Mouse (Mus musculus) MEL (cell line): Measurements from ENCODE around the gene Fuom.

Source experiments
- CHD1 ChIP-seq: IDR thresholded peaks from 2 replicates; pipeline ENCODE4 v1.6.1; 2012; ENCODE audit warnings: low read depth, mild to moderate bottlenecking, inconsistent platforms, low read length, improper control_type of control experiment
- CTCF ChIP-seq, 3 experiments: IDR thresholded peaks in 2 of 3; conservative IDR thresholded peaks in 1 of 3; 2 replicates each; pipeline ENCODE4 v1.5.1; 2011 to 2012; ENCODE audit warnings: low read length in 3 of 3, low read depth in 2 of 3, mild to moderate bottlenecking in 2 of 3, improper control_type of control experiment in 1 of 3, inconsistent platforms in 1 of 3, mixed read lengths in 1 of 3, moderate library complexity in 1 of 3; ENCODE audit not compliant: control insufficient read depth in 1 of 3, insufficient read depth in 1 of 3, poor library complexity in 1 of 3, severe bottlenecking in 1 of 3
- HCFC1 ChIP-seq: IDR thresholded peaks from 2 replicates; pipeline ENCODE4 v1.6.1; 2012; ENCODE audit warnings: low read depth, mild to moderate bottlenecking, inconsistent platforms, low read length, improper control_type of control experiment, moderate library complexity
- MAX ChIP-seq: IDR thresholded peaks from 2 replicates; pipeline ENCODE4 v1.6.1; 2011; ENCODE audit warnings: low read length, improper control_type of control experiment
- MYC ChIP-seq: IDR thresholded peaks from 2 replicates; pipeline ENCODE4 v1.6.1; 2011; ENCODE audit warnings: low read depth, mild to moderate bottlenecking, low read length, improper control_type of control experiment, moderate library complexity
- SIN3A ChIP-seq: IDR thresholded peaks from 2 replicates; pipeline ENCODE4 v1.6.1; 2012; ENCODE audit warnings: low read length, improper control_type of control experiment, inconsistent platforms
- TCF12 ChIP-seq: IDR thresholded peaks from 2 replicates; pipeline ENCODE4 v1.6.1; 2014; ENCODE audit warnings: low read depth, mild to moderate bottlenecking, inconsistent platforms, low read length, improper control_type of control experiment, moderate library complexity
- USF2 ChIP-seq, 2 experiments: IDR thresholded peaks; 2 replicates each; pipeline ENCODE4 v1.6.1; 2011 to 2012; ENCODE audit warnings: improper control_type of control experiment in 2 of 2, low read length in 2 of 2, borderline replicate concordance in 1 of 2, inconsistent platforms in 1 of 2, low read depth in 1 of 2, mild to moderate bottlenecking in 1 of 2; ENCODE audit not compliant: insufficient read depth in 1 of 2
- ZNF384 ChIP-seq: IDR thresholded peaks from 2 replicates; pipeline ENCODE4 v1.6.1; 2012; ENCODE audit warnings: low read depth, mild to moderate bottlenecking, inconsistent platforms, low read length, improper control_type of control experiment

DNA sequence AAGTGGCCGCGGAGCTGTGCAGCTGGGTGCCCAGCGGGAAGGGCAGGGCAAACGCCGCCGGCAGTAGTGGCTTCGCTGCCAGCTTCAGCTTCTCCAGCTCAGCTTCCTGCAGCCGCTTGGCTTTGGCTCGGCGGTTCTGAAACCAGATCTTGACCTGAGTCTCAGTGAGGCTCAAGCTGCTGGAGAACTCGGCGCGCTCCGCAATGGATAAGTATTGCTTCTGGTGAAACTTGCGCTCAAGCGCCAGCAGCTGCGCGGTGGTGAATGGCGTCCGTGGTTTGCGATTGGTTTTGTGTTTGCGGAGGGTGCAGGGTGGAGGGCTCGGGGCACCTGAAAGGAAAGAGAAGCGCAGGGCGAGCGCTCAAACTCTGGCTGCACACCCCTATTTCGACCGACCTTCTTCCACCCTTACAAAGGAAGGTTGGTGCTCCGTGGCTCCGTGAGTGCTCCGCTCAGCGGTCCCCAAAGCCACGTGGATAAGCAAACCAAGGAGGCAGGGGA, 54.4 kb downstream of the Fuom start:
- TF ChIP-seq CTCF (IDR thresholded peaks at IDR 0.05 in 2 of 3, conservative IDR thresholded peaks at IDR 0.05 in 1 of 3; ENCODE audit: control insufficient read depth in 1 of 3, insufficient read depth in 1 of 3, low read depth in 2 of 3, low read length in 3 of 3, poor library complexity in 1 of 3, severe bottlenecking in 1 of 3) (no peak), USF2 (IDR thresholded peaks at IDR 0.05; ENCODE audit: borderline replicate concordance in 1 of 2, insufficient read depth in 1 of 2, low read depth in 1 of 2, low read length in 2 of 2) (no peak), ZNF384 (no peak), MAX (no peak), HCFC1 (no peak), MYC (no peak), TCF12 (no peak), CHD1 (no peak), SIN3A (no peak)
